Mouse (Mus musculus) MEL-GATA-1-ER (cell line): ENCODE measurements around the gene Shisa5.

ENCODE experiments used
- DNase-seq: peaks from one replicate; pipeline ENCODE4 v3.0.0-alpha.2; 2012; ENCODE audit warnings: low read depth; ENCODE audit errors: extremely low read depth

Gene Shisa5

DNA sequence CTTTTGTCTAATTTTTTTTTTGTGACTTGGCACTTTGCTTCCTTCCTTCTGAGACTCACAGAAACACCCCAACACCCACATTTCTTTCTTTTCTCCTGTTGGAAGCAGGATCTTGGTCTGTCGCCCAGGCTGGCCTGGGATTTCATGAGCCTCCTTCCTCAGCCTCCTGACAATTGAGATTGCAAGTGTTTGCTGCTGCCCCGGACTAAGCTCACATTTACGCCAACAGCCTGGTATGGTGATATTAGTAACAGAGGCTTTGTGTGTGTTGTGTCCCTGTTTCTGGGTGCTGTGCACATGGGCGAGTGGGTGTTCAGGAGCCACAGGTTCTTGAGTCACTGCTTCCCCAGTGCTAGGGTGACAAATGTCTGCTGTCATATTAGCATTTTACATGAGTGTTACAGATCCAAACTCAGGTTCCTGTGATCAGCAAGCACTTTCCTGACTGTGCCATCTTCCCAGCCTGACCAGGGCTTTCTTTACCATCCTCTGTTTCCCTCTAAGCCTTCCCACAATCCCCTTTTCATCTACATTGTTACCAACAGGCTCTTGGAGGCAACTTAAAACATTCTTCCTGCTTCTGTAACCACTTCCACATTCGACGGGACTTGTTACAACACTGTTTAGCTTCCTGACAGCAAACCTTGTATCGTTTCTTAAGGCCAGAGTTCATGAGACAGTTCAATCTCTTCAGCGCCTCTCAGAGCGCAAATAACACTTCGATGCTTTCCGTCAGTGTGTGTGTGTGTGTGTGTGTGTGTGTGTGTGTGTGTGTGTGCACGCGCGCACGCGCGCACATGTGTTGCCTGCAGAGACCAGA lies 15.3 kb upstream of the Shisa5 start:
- DNase-seq, result no peak

DNA sequence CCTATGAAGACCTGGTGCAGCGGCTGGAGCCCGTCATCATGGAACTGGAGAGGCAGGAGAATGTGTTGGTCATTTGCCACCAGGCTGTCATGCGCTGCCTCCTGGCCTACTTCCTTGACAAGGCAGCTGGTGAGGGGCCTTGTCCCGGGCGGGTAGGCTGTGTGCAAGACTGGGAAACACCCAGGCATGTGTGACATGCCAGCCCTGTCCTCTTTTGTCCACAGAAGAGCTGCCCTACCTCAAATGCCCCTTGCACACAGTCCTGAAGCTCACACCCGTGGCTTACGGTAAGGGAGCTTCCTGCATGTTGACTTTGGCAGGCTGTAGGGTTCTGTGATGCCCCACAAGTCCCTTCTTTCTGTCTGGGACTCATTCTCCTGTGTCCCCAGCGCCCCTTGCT lies 10.8 kb upstream of the Shisa5 start:
- DNase-seq, result no peak

DNA sequence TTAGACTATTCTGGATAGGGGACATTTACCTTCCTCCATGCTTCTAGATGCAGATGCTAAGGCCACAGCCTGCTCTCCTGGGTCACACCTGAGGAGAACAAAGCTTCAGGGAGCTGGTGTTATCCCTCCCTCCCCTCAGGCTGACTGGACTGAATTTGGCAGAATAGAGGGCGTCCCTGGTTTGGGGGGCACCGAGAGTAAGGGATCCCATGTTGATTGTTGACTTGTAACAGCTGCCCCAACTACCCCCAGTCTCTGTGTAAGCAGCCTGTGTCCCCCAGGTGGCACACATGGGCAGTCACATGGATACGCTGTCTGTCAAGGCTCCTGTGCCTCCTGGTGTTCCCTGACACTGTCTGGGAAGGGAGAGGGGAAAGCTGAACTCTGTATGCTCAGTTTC lies 9.9 kb upstream of the Shisa5 start:
- DNase-seq, result no peak

DNA sequence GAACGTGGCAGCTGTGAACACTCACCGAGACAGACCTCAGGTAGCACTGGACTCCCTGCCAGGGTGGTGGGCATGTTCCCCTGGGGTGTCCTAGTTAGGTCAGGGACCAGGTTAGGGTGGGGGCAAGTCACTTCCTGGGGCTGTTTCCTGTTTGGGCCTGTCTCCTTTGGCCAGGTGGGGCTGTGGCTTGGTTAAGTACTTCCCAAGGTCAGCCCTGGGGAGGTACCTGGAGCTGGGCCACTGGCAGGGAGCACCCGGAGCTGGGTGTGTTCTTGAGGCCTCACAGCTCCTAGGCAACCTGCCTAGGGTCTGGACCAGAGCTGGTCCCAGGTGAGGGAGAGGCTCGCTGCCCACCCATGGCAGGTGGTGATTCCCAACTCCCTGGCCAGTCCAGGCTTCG lies 9.4 kb upstream of the Shisa5 start:
- DNase-seq, result no peak

DNA sequence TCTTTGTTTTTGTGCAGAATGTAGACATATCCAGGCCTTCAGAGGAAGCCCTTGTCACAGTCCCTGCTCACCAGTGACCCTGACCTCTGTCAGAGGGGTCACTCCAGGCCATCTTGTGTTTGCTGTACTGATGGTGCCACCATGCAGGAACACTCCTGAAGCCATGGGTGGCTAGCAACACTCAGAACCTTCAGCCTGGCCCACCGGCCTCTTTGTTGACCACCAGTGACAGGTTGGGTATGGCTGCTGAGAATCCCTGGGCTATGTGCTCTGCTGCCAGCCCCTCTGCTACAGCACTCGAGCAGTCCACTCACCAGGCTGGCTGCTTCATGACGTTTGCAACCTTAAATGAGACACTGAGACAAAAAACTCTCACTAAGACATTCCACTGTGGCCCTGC lies 8.1 kb upstream of the Shisa5 start:
- DNase-seq, result no peak

DNA sequence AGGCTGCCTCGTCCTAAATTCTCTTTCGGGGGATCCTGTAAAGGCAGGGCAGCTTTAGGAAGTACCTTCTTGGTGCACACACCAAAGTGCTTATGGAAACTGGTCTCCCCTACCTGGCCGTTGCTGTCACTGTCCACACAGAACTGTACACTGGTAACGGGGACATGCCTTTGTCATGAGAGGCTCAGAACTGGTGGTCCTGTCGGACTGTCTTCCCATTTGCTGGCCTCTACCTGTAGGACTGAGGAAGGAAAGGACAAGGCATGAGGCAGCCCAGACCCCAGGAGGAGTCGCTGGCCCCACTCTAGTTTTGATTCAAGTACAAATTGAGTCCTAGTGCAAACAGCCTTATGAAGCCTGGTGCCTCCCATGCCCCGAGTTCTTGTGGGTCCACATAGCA lies 7.4 kb upstream of the Shisa5 start:
- no peak for DNase-seq

DNA sequence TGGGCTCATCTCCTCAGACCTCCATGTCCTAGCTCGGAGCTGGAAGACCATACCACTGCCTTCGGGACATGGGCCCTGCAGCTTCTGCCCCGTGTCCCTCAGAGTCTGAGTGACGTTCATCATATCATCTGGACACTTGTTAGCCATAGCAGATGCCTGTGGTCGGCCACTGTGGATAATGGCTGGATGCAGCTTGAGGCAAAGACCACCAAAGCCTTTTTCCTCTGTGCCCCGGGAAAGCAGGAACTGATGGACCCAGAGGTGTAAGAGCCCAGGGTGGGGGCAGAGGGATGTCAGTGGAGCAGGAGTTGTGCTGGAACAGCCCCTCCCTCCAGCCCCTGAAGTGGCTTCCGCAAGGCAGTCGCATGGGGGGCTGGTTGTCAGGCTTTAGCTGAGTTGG lies 6.7 kb upstream of the Shisa5 start:
- DNase-seq, result no peak

DNA sequence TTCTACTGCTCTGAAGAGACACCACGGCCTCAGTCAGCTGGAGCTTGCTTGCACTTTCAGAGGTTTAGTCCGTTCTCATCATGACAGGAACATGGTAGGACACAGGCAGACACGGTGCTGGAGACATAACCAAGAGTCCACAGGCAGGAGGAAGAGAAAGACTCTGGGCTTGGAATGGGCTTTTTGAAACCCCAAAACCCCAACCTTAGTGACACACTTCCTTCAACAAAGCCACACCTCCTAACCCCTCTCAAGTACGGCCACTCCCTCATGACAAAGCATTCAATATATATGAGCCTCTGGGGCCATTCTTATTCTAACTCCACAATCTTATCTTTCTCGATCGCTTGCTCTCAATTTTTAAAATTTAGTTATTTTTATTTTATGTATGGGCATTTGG lies 5.9 kb upstream of the Shisa5 start:
- no peak for DNase-seq

DNA sequence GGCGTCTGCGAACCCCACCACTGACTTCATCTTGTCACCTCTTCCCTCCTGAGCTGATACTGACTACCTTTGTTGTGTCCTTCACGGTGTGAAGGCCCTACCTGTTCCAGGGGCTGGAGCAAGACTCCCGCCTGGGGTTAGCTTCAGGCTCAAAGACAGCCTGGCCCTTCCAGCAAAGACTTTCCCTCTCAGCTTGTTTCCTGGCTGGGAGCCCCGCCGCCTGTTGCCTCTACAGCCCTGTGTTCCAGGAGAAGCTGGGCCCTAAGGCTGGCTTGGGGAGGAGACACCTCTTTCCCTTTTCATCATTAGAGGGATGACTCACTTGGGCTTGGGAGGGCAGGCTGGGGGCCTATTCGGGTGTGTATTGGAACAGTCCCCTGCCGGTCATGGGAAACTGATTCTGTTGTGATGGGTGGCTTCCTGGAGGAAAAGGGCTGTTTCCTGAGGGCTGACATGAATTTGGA lies 568 bp downstream of the Shisa5 start:
- no peak for DNase-seq

DNA sequence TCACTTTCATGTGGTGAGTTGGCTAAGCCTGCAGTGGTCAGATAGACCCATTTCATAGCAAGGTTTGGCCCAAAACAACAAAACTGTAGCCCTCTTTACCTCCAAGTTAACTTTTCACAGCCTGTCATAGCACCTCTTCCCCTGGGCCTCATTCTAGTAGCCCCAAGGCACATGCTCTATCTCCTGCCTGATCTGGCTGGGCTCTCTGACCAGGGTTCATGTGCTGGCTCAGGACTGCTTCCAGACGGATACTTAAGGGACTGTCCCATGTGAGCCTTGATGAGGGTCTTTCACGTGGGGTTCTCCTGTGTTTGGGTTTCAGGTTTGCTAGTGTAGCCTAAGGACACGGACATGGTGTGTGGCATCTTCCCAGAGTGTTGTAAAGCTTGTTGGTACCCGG lies 1.3 kb downstream of the Shisa5 start:
- no peak for DNase-seq

DNA sequence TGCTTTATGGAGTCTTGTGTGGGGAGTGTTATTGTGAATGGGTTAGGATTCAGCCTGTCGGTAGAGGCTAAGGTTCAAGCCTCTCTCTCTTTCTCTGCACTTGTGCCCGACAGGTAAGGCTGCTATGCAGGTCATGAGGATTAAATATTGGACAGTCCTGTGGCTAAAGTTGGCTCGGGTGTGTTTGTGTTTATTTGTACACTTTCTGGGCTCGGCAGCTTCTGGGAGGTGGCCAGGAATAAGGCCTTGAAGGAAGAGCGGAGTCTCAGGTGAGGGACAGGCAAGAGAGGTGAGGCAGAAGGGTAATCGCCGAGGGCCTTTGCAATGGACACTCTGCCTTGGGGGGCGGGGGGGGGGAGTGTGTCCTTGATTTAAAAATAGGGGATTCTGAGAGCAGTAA lies 1.9 kb downstream of the Shisa5 start:
- no peak for DNase-seq

DNA sequence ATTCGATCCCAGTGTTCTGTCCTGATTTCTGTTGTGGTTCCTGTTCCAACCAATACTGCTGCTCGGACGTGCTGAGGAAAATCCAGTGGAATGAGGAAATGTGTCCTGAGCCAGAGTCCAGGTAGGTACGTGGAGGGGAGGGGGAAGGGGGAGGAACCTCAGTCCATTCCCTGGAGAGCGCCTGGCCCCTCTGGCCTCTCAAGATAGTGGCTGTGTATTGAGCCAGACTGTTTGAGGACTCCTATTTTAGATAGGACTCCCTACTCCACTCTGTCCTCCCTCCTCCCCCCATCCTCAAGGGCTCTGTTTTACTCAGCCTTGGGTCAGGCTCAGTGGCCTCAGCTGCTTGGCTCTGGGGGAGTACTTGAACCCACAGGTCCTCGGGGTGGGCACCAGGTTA lies 2.5 kb downstream of the Shisa5 start:
- no peak for DNase-seq

DNA sequence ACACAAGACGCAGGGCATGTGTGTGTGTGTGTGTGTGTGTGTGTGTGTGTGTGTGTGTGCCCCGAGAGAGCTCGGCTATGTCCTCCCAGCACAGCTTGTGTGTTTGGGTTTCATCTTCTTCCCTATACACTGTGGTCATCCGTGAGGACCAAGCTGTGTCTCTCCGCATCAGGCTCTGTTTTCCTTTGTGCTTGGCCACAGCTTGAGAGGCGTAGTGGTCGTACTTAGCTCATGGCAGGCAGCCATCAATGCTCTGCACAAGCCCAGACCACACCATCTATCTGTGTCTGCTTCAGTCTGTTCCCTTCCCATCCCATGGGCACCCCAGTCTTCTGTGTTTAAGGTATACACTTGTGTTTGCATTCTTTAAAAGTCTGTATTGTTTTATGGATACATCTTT lies 3.0 kb downstream of the Shisa5 start:
- DNase-seq, result no peak

DNA sequence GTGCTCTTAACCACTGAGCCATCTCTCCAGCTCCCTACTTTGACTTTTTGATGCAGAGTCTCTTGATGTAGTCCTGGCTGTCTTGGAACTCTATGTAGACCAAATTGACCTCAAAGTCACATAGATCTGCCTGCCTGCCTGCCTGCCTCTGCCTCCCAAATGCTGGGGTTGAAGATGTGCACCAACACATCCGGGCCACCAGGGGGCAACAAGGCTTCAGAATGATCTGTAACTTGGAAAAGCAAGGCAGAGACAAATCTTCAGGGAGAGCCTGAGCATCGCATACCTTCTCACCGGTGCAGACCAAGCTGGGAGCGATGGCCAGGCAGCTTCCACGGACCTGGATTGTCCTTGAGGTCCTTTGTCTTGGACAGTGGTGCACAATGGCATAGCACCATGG lies 7.9 kb downstream of the Shisa5 start:
- no peak for DNase-seq

DNA sequence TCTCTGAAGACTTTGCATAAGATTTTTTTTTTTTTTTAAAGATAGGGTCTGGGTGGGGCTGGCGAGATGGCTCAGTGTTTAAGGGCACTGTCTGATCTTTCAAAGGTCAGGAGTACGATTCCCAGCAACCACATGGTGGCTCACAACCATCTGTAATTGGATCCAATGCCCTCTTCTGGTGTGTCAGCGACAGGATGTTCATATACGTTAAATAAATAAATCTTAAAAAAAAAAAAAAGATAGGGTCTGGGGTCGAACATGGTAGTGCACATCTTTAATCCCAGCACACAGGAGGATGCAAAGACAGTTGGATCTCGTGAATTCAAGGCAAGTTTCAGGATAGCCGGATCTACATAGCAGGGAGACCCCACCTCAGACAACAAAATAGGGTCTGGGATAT lies 11.0 kb downstream of the Shisa5 start:
- DNase-seq, result no peak

DNA sequence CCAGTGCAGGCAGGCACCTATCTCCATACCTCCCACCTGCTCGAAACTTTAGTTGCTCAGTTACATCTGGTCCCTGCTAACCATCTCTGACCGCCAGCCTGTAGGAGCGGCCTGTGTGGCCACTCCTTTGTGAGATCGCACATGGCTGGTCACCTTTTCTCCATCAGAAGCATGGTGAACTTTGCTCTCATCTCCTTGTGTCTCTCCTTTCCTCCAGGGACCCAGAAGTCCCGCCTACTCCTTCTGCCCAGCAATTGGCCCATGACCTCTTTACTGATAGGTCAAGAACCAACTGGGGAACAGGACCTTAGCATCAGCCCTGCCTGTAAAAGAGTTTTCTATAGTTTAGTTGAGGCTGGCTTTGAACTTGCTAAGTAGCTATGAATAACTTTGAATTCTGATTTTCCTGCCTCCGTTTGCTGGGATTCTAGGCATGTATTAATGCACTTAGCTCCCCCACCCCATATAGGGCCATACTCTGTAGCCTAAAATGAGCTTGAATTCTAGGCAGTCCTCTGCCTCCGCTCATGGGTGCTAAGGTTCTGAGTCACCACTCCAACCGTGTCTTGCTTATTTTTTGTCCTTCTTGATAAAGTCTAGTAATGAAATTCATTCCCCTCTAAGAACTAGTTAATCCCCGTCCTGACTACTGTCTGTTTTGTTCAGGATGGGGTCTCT lies 11.8 kb downstream of the Shisa5 start:
- no peak for DNase-seq

DNA sequence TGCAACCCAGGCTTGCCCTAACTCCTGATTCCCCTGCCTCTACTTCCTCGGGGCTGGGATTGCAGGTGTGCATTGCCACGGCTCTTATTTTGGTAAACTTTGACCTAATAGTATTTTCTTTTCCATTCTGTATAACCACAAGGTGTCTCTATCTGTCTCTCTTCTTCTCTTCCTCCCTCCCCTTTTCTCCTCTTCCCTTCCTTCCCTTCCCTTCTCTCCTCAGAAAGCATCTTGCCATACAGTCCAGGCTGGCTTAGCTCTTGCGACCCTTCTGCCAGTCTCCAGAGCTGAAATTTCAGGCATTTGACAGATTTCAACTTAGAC lies 12.3 kb downstream of the Shisa5 start:
- no peak for DNase-seq

DNA sequence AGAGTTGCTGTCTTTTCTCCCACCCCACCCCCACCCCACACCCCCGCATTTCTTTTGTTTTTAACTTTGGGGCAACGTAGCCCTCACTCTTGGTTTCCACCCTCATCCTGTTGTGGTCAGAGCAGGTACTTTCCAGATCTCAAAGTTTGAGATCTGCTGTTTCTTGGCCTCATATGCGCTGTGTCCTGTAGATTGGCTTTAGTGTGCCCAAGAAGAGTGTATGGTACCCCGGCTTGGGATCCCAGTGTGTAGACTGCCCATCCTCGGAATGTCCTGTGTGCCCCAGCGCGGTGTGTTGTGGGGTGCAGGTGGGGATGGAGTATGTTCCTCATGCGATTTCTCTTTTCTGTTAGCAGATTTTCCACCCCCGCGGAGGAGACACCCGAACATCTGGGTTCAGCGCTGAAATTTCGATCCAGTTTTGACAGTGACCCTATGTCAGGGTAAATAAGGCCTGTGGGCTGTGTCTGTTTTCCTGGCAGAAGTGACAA lies 12.7 kb downstream of the Shisa5 start:
- no peak for DNase-seq

DNA sequence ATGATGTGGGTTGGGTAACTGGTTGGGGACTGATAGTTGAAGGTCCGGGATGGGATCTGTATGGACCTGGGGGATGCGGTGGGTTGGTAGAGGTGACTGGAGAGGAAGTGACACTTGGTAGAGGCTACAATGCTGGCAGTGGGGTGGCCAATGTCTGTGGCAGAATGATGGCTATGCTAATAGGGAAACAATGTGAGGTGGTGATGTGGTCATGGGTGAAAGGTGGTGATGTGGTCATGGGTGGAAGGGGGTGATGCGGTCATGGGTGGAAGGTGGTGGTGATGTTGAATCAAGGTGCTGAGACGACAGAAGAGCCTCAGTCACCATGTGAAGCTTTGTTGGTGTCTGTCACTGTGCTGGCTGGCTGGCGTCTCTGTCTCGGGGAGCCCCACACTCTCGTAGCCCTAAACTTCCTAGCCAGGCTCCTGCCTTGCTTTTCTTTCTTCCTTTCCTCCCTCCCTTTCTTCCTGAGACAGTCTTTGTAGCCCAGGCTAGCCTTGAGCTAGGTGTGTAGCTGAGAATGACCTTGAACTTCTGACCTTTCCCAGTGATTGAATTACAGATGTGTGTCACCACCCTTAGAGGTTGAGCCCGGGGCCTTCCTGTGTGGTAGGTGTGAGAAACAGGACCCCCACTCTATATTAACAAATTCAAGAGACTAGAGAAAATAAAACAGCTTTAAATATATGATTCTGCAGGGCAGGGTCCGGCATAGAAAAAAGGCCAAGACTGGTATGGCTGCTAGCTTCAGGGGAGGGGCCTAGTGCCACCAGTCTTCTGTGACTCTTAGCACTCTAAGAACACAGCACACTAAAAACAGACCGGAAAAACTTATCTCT lies 13.5 kb downstream of the Shisa5 start:
- no peak for DNase-seq

DNA sequence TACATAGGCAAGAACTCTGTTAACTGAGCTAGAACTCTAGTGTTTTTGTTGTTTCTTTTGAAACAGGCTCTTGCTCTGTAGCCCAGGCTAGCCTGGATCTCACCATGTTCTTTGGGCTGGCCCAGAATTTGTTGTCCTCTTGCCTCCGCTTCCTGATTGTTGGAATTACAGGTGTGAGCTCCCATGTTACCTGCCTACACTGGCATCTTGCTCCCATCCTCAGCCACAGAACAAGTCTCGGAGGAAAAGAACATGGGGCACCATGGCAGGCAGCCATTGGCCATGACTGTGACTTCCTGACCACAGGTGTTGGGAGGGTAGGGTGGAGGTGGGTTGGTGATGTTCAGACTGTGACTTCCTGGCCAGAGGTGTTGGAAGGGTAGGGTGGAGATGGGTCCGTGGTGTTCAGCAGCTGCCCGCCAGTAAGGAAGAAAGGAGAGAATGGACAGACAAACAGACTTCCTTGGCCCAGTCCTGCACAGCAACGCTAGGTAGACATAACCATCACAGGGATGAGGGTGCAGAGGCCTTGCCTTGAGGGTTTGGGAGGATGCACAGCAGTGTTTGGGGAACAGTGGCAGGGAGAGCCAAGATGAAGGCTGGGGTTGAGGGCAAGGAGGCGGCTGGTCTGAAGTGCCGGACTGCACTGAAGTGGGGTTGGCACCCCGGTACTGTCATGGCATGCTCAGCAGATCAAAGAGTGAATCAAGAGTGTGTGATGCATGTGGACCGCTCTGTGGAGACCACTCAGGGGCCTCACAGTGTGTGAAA lies 14.3 kb downstream of the Shisa5 start:
- DNase-seq, result no peak

DNA sequence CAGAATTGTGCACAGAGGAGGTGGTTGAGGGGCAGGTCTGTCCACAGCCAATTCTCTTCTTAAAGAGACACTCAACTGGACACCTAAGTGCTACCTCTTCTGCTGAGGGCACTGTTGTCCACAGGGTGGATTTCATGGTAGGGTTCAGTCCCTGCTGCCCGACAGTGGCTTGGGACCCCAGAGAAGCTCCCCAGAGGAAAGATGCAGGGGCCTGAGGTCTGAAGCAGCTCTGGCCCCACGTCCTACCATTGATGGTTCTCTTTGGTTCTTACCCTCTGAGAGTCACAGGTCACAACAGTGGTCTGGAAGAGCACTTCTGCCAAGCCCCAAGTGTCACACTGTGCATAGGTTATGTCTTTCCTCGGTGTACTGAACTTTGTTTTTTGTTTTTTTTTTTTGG lies 15.0 kb downstream of the Shisa5 start:
- DNase-seq, result no peak
